39 mouse cellular contexts compared by ENCODE assay signal in genomic region chr11:67733726-67734125, GRCm38 (mm10). TPM values are rescaled to one million over a fixed set of nuclear protein-coding genes. Genes with fewer than 3 reads are reported as not detected.
"Had no signal": no experiment of that assay in that cellular context is flagged by ENCODE, and none has a peak within 500 bp of the region (broad histone marks: within the 10 kb centered on the region; RNA-seq: fewer than 3 reads in every experiment).

No protein-coding gene starts in this region.

- H3K4me3 ChIP-seq: heart, adult 2 months; heart, embryonic 13.5 days; heart, embryonic 15.5 days; hindbrain, embryonic 10.5 days; hindbrain, embryonic 12.5 days; intestine, embryonic 15.5 days; layer of hippocampus, adult 2 months; limb, embryonic 10.5 days; limb, embryonic 12.5 days; liver, embryonic 13.5 days; liver, embryonic 15.5 days had no signal

- H3K4me1 ChIP-seq: heart, embryonic 13.5 days; heart, embryonic 15.5 days; hindbrain, embryonic 10.5 days; hindbrain, embryonic 12.5 days; intestine, embryonic 15.5 days; limb, embryonic 10.5 days; limb, embryonic 12.5 days; liver, embryonic 13.5 days; liver, embryonic 15.5 days had no signal

- H3K27ac ChIP-seq: heart, adult 2 months; heart, embryonic 13.5 days; heart, embryonic 15.5 days; hindbrain, embryonic 10.5 days; hindbrain, embryonic 12.5 days; hindbrain, embryonic 14.5 days; intestine, embryonic 15.5 days; layer of hippocampus, adult 2 months; limb, embryonic 10.5 days; limb, embryonic 12.5 days; liver, embryonic 13.5 days; liver, embryonic 15.5 days had no signal

- DNase-seq: gastrocnemius, postnatal 14 days; gastrocnemius, postnatal 36 days; heart, adult 2 months; heart, postnatal 14 days; heart, postnatal 36 days; kidney, adult 18-20 months; kidney, adult 8-10 months; kidney, postnatal 10 days; kidney, postnatal 25 days; kidney, postnatal 4 days; liver; liver, embryonic 13.5 days had no signal

RNA-seq across cellular contexts. Expression of gene Glp2r, which starts 37.2 kb away (rescaled TPM):
- total RNA-seq: heart, adult 2 months; heart, postnatal 14 days; heart, postnatal 36 days had no signal
- polyA plus RNA-seq: heart, adult 2 months; heart, embryonic 13.5 days; heart, embryonic 15.5 days; heart, postnatal 0 days; hindbrain, embryonic 10.5 days; hindbrain, embryonic 12.5 days; hindbrain, embryonic 14.5 days; inflammation-experienced regulatory T-cells, adult 6 months; kidney, embryonic 14.5 days; limb, embryonic 10.5 days; limb, embryonic 12.5 days had no signal

RNA-seq across cellular contexts. Expression of gene Rcvrn, which starts 38.6 kb away (rescaled TPM):
- total RNA-seq: gastrocnemius, postnatal 14 days; gastrocnemius, postnatal 36 days; heart, adult 2 months; heart, postnatal 14 days; heart, postnatal 36 days had no signal
- polyA plus RNA-seq: gonadal fat pad, adult 2 months; heart, adult 2 months; heart, embryonic 11.5 days; heart, embryonic 13.5 days; heart, embryonic 15.5 days; heart, postnatal 0 days; hindbrain, embryonic 10.5 days; hindbrain, embryonic 12.5 days; hindbrain, embryonic 14.5 days; hindbrain, embryonic 16.5 days; inflammation-experienced regulatory T-cells, adult 6 months; intestine, embryonic 15.5 days; intestine, postnatal 0 days; kidney, embryonic 14.5 days; kidney, embryonic 16.5 days; limb, embryonic 10.5 days; limb, embryonic 12.5 days; liver, embryonic 11.5 days; liver, embryonic 13.5 days; liver, embryonic 15.5 days had no signal

RNA-seq across cellular contexts. Expression of gene Gsg1l2, which starts 40.7 kb away (rescaled TPM):
- total RNA-seq: gastrocnemius, adult 18-20 months; gastrocnemius, adult 8-10 months; gastrocnemius, postnatal 14 days; gastrocnemius, postnatal 36 days; heart, adult 2 months; heart, postnatal 14 days; heart, postnatal 36 days; layer of hippocampus, adult 2 months; layer of hippocampus, postnatal 10 days; layer of hippocampus, postnatal 25 days; left cerebral cortex, adult 8-10 months; left cerebral cortex, postnatal 10 days; left cerebral cortex, postnatal 25 days had no signal
- polyA plus RNA-seq: gonadal fat pad, adult 2 months; heart, adult 2 months; heart, embryonic 11.5 days; heart, embryonic 13.5 days; heart, embryonic 15.5 days; heart, postnatal 0 days; hindbrain, embryonic 10.5 days; hindbrain, embryonic 12.5 days; hindbrain, embryonic 14.5 days; inflammation-experienced regulatory T-cells, adult 6 months; intestine, embryonic 15.5 days; kidney, embryonic 14.5 days; kidney, embryonic 16.5 days; limb, embryonic 10.5 days; limb, embryonic 12.5 days; limb, embryonic 14.5 days; liver, embryonic 11.5 days; liver, embryonic 13.5 days; liver, embryonic 15.5 days had no signal
